In the genomic region with DNA sequence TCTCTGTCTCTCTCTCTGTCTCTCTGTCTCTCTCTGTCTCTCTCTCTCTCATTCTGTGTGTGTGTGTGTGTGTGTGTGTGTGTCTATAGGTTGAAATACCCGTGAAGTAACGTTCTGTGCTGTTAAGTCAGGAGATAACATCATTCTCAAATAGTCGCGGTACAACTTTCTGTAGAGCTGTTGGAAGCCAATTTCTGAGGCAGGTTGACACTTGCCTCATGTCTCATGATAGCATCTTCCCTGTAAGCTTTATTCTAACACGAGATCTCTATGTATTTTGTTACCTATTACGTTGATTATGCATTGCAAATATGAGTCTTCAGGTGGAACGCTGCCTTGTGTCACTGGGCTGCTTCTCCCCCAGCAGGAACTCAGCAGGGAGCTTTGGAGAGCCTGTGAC, we compare ENCODE assay signal across 18 mouse cellular contexts. TPM values are rescaled to one million over a fixed set of nuclear protein-coding genes. Genes with fewer than 3 reads are reported as not detected.
"Had no signal": no experiment of that assay in that cellular context is flagged by ENCODE, and none has a peak within 500 bp of the region (broad histone marks: within the 10 kb centered on the region; RNA-seq: fewer than 3 reads in every experiment).

No protein-coding gene starts in this region.

- H3K4me2 ChIP-seq: neural tube, embryonic 12.5 days; neural tube, embryonic 13.5 days; neural tube, embryonic 15.5 days; stomach, embryonic 15.5 days had no signal

- H3K4me3 ChIP-seq: neural tube, embryonic 12.5 days; neural tube, embryonic 13.5 days; neural tube, embryonic 15.5 days; stomach, embryonic 15.5 days had no signal

- DNase-seq: retina, postnatal 1 day; right cerebral cortex, adult 18-20 months; right cerebral cortex, postnatal 14 days; right cerebral cortex, postnatal 25 days; right cerebral cortex, postnatal 4 days; spleen, adult 18-20 months; thymus, adult 18-20 months; thymus, adult 2 months; thymus, postnatal 14 days; thymus, postnatal 25 days; thymus, postnatal 36 days; thymus, postnatal 4 days had no signal

- H3K9me3 ChIP-seq: neural tube, embryonic 12.5 days; neural tube, embryonic 13.5 days; neural tube, embryonic 15.5 days; stomach, embryonic 15.5 days had no signal

- H3K27me3 ChIP-seq: neural tube, embryonic 12.5 days; neural tube, embryonic 13.5 days; neural tube, embryonic 15.5 days; stomach, embryonic 15.5 days had no signal

- H3K9ac ChIP-seq: neural tube, embryonic 12.5 days; neural tube, embryonic 13.5 days; neural tube, embryonic 15.5 days; stomach, embryonic 15.5 days had no signal

- H3K27ac ChIP-seq: neural tube, embryonic 12.5 days; neural tube, embryonic 13.5 days; neural tube, embryonic 15.5 days; stomach, embryonic 15.5 days; stomach, postnatal 0 days had no signal

RNA-seq across cellular contexts. Expression of gene Gm6169, which starts 43.3 kb away (rescaled TPM):
- polyA plus RNA-seq: testis, adult 2 months had no signal
